ENCODE assay signal across 24 mouse cellular contexts in the genomic region with DNA sequence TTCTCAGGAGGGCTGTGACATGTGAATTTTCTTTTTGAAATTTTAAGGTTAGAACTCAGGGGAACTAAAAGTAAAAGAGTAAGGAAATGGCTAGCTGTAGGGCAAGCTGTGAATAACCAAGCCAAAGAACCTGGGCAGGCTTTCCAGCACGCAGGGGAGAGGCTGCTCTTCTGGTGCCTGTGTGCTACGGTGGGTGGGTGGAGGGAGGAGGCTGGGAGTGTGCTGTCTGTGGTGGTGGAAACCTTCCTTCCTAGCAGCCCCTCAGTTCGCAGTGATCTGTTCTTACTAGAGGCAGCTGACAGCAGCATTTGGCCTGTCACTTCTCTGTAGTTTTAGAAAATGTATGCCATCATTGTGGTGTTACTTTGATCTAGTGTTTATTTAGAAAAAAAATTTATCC. TPM values are rescaled to one million over a fixed set of nuclear protein-coding genes. Genes with fewer than 3 reads are reported as not detected.
DNase-seq lines count a peak whose midpoint lies in the region; ATAC-seq lines count a peak whose summit lies in the region.
"Had no signal": no experiment of that assay in that cellular context is flagged by ENCODE, and none has a peak within 500 bp of the region (broad histone marks: within the 10 kb centered on the region; RNA-seq: fewer than 3 reads in every experiment).

No protein-coding gene starts in this region.

- H3K9me3 ChIP-seq in neural tube, embryonic 13.5 days, result no peaks in the 10 kb centered on the region
- H3K9me3 ChIP-seq in neural tube, embryonic 15.5 days (replicated peaks), result no peaks in the 10 kb centered on the region
- no peaks in the 10 kb centered on the region for H3K9me3 ChIP-seq in limb, embryonic 15.5 days
- H3K9me3 ChIP-seq: embryonic facial prominence, embryonic 13.5 days; heart, embryonic 15.5 days; liver, embryonic 15.5 days; lung, embryonic 15.5 days had no signal

- no peak overlapping the region for H3K4me3 ChIP-seq in neural tube, embryonic 13.5 days
- H3K4me3 ChIP-seq in neural tube, embryonic 15.5 days (replicated peaks), result no peak overlapping the region
- no peak overlapping the region for H3K4me3 ChIP-seq in limb, embryonic 15.5 days
- H3K4me3 ChIP-seq: embryonic facial prominence, embryonic 13.5 days; heart, embryonic 15.5 days; liver, embryonic 15.5 days; lung, embryonic 15.5 days had no signal

- 55% methylated on average over 3 of the region's 3 CpGs for WGBS in neural tube, embryonic 13.5 days
- whole genome bisulfite sequencing in neural tube, embryonic 15.5 days, result 69% methylated on average over 3 of the region's 3 CpGs
- WGBS in limb, embryonic 15.5 days, result 33% methylated on average over 3 of the region's 3 CpGs

- H3K27me3 ChIP-seq in neural tube, embryonic 13.5 days, result no peaks in the 10 kb centered on the region
- H3K27me3 ChIP-seq in neural tube, embryonic 15.5 days (replicated peaks), result no peaks in the 10 kb centered on the region
- no peaks in the 10 kb centered on the region for H3K27me3 ChIP-seq in limb, embryonic 15.5 days
- H3K27me3 ChIP-seq: embryonic facial prominence, embryonic 13.5 days; heart, embryonic 15.5 days; liver, embryonic 15.5 days; lung, embryonic 15.5 days; Patski had no signal

- no peak for DNase-seq in frontal cortex, postnatal 14 days (ENCODE audit: low spot score in 2 of 2)
- peak; percentile 22 for DNase-seq in layer of hippocampus, adult 11-12 months (ENCODE audit: low spot score)
- DNase-seq in layer of hippocampus, postnatal 10 days (ENCODE audit: low spot score in 2 of 2), result no peak
- no peak for DNase-seq in retina, postnatal 1 day
- DNase-seq: adrenal gland, adult 2 months; cerebellum, adult 18-20 months; heart, adult 18-20 months; kidney, postnatal 10 days; liver; right cerebral cortex, postnatal 25 days; spleen, adult 18-20 months had no signal

- ATAC-seq in frontal cortex, adult (ENCODE audit: low TSS enrichment), result peak; percentile 72; the same call in 1 of the 2 replicates
- ATAC-seq in neural tube, embryonic 13.5 days (ENCODE audit: low read depth), result no peak
- ATAC-seq in neural tube, embryonic 15.5 days (ENCODE audit: low FRiP score), result no peak
- no peak for ATAC-seq in limb, embryonic 15.5 days (ENCODE audit: insufficient number of reproducible peaks, low FRiP score, low TSS enrichment, low read depth)
- ATAC-seq: inflammation-experienced regulatory T-cells, adult 6 months; midbrain, embryonic 16.5 days; Patski had no signal

- H3K4me1 ChIP-seq in neural tube, embryonic 13.5 days (replicated peaks), result peaks cover 43% of the 10 kb centered on the region
- H3K4me1 ChIP-seq in neural tube, embryonic 15.5 days, result peaks cover 28% of the 10 kb centered on the region
- peaks cover 27% of the 10 kb centered on the region for H3K4me1 ChIP-seq in limb, embryonic 15.5 days
- H3K4me1 ChIP-seq: lung, embryonic 15.5 days had no signal

- 0 out of 2 replicates have a peak overlapping the region, but pooled peaks have one; percentile 12 for H3K9ac ChIP-seq in neural tube, embryonic 13.5 days
- H3K9ac ChIP-seq in neural tube, embryonic 15.5 days (replicated peaks), result no peak overlapping the region
- H3K9ac ChIP-seq in limb, embryonic 15.5 days, result no peak overlapping the region
- H3K9ac ChIP-seq: embryonic facial prominence, embryonic 13.5 days; heart, embryonic 15.5 days; hindbrain, embryonic 14.5 days; liver, embryonic 15.5 days; lung, embryonic 15.5 days had no signal

- H3K27ac ChIP-seq in neural tube, embryonic 13.5 days (replicated peaks), result no peak overlapping the region
- H3K27ac ChIP-seq in neural tube, embryonic 15.5 days (replicated peaks), result no peak overlapping the region
- peak overlapping the region; percentile 68 for H3K27ac ChIP-seq in limb, embryonic 15.5 days
- H3K27ac ChIP-seq: embryonic facial prominence, embryonic 13.5 days; heart, embryonic 15.5 days; liver, embryonic 15.5 days; lung, embryonic 15.5 days; macrophage had no signal

- no peak overlapping the region for H3K4me2 ChIP-seq in neural tube, embryonic 13.5 days
- no peak overlapping the region for H3K4me2 ChIP-seq in neural tube, embryonic 15.5 days
- no peak overlapping the region for H3K4me2 ChIP-seq in limb, embryonic 15.5 days
- H3K4me2 ChIP-seq: embryonic facial prominence, embryonic 13.5 days; heart, embryonic 15.5 days; hindbrain, embryonic 14.5 days; liver, embryonic 15.5 days; lung, embryonic 15.5 days had no signal

- H3K36me3 ChIP-seq in neural tube, embryonic 13.5 days, result no peaks in the 10 kb centered on the region
- H3K36me3 ChIP-seq in neural tube, embryonic 15.5 days, result no peaks in the 10 kb centered on the region
- H3K36me3 ChIP-seq in limb, embryonic 15.5 days, result 0 out of 2 replicates have a peak, but pooled peaks cover 3% of the 10 kb centered on the region
- H3K36me3 ChIP-seq: heart, embryonic 15.5 days; liver, embryonic 15.5 days; lung, embryonic 15.5 days had no signal

RNA-seq across cellular contexts. Expression of a gene that starts 22.2 kb away (rescaled TPM):
- total RNA-seq in layer of hippocampus, postnatal 10 days (2021), result 10 to 100 TPM; 50.2 to 61.3 TPM
- 9.6 and 11.1 TPM in 2 replicates for polyA plus RNA-seq in neural tube, embryonic 13.5 days (2015; fragmentation: Nextera tagmentation; extraction: Ambion mirVana)
- 10.4 and 11.7 TPM in 2 replicates for polyA plus RNA-seq in neural tube, embryonic 15.5 days (2015; fragmentation: Nextera tagmentation; extraction: Ambion mirVana)
- 8.3 and 9.0 TPM in 2 replicates for polyA plus RNA-seq in limb, embryonic 15.5 days (2015; fragmentation: Nextera tagmentation; extraction: Ambion mirVana)
